Mouse (Mus musculus): ENCODE results near the gene Tbcel.

Tbcel gene

DNA sequence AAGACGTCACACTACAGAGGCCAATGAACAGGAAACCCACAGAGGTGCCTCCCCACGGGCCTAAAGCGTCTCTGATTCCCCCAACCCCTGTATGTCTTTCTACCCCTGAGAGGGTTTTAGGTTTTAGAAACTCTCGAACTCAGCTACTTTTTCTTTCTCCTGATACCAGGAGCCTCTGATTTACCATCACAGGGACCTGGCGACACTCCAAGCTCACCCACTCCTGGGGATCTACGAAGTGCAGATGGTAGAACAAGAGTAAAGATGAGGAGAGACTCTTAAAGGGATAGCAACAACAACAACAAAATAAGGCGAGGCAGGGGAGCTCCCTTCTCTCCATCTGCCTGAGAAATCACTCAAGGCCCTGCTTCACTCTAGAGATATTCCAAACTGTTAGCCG lies 120.6 kb downstream of the Tbcel start:
- DNase-seq (ENCODE audit: low spot score in 2 of 2) = no peak

DNA sequence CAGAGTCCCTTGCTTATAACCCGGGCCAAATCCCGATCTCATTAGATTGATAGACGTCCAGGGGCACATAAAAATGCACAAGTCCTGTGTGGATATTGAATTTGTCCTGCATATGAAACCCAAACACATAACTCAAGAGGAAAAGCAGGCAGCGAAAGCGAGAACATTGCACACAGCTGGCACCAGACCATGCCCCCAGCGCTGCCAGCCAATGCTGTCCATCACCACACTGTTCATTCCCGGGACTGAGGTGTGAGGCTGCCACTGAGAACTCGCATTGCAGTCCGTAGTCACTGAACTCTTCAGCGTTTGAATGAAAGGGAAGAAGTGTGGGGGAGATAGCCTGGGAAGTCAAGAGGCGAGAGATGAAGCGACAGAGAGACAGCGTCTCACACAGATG lies 122.0 kb downstream of the Tbcel start:
- no peak for DNase-seq (ENCODE audit: low spot score in 2 of 2)

DNA sequence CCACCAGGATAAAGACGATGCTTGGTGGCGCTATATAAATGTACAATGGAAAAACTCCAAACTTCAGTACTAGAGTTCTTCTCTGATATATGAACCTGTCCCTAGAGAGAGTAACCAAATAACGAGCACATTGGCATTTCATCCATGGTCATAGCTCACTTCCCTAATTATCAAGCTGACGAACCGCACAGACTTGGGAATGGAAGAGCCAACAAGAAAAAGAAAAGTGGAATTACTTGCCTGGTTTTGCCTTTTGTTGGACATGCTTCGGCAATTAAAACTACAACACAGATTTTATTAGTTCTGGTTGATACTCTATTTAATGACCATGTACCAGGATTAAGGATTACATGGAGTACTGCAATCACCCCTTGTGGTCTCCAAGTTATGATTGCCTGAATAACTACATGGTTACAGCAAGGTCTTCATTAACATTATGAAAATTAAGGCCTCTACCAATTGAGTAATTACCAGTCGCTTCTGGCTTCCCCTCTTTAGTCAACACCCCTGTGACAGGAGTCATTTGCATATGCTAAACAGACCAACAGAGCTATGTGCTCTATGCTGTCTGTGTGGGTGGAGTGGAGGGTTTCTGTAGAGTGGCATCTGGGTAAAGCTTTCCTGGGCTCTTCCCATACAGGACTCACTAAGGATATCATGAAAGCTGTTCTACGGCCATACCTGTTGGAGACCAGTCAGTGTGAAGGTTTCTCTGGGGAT lies 124.8 kb downstream of the Tbcel start:
- no peak for DNase-seq (ENCODE audit: low spot score in 2 of 2)

DNA sequence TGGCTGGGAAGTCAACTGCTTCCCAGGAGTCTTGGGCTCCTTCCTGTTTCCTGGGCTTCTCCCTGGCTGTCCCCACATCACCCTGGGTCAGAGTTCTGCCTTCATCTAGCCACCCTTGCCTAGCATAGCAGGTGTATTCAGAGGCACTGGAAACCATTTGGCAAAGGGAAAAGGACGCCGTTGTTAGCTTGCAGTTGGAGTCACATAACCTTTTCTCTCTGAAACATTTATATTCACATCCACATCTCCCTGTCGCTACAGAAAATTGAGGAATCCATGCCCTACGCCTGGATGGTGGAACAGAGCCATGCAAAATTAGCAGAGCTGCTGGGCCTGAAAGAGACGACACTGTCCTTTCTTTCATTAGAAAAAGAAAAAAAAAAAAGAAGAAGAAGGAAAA lies 125.5 kb downstream of the Tbcel start:
- DNase-seq (ENCODE audit: low spot score in 2 of 2) = no peak

DNA sequence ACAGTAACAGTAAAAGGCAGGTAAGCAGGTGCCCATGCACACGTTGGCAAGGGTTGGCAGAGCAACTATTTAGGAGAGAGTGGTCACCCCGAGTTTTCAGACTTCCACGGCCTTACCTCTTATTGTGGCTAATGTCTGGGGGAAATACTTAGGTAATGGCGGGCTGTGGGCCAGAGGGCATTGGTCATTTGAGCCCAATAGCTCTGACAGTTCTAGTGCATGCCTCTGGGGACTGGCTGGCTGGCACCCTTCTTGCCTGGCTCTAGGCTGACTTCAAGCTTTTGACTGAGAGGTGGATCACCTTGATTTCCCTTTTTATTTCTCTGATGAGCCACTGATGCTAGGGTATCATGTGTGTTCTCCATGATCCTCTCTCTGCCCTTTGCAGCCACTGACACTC lies 129.5 kb downstream of the Tbcel start:
- DNase-seq (ENCODE audit: low spot score in 2 of 2) = no peak

DNA sequence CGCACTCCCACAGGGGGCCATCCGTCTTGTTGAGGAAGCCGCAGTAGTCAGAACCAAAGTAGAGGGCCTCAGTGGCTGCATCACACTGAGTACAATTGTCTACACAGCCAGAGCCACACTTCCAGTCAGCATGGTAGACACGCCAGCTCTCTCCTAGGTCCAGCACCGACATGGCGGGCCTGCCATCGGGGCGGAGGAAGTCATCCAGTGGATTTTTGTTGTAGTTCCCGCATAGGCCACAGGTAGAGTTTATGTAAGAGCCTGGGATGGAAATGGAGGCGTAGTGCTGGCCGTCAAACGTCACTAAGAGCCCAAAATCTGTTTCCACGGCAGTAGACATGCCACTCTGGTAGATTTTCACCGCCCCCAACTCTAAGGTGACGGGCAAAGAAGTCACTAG lies 130.0 kb downstream of the Tbcel start:
- DNase-seq (ENCODE audit: low spot score in 2 of 2) = no peak

DNA sequence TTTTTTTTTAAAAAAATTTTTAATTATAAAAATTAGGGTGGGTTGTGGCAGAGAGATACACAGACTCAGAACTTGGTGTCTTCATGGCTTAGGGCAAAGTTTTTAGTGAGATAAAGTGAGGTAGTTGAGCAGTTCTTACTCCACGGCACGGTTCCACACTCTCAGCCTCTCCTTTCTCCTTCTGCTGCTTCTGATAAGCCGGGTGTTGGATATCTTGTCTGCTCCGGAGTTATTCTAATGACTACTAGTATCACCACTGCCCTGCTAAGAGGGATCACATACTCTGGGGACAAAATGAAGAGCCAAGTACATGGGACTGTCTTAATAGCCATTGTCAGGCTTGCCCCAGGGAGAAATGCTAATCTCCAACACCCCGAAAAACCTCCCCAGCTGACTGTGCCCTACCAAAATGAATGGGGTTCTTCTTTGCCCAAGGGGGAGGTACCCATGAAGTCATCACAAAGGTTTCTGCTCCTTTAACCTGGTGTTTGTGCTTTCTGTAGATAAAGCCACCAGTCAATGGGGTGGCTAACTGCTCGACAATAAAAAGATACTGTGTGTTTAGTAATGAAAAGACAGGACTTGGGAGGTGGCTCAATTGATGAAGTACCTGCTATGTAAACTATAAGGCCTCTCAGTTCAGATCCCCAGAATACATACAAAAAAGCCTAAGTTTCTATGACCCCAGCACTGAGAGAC lies 135.8 kb downstream of the Tbcel start:
- DNase-seq (ENCODE audit: low spot score in 2 of 2) = no peak

Data from spleen, postnatal 10 days (tissue).